Mouse (Mus musculus) heart, embryonic 13.5 days (tissue): Measurements from ENCODE around the gene D17Wsu92e. TPM values are rescaled to one million over a fixed set of nuclear protein-coding genes. Genes with fewer than 3 reads are reported as not detected.
A peak's percentile ranks its signal among the peaks of the same experiment; 100 is the strongest.

Source experiments
- ATAC-seq: fragments of 200-750 bp; cut with Nextera tagmentation; 2 replicates; pipeline ENCODE4 v1.8.0; 2017; ENCODE audit warnings: moderate TSS enrichment; ENCODE audit not compliant: insufficient number of reproducible peaks, low FRiP score, low TSS enrichment; ENCODE audit errors: extremely low read depth
- H3K27ac ChIP-seq: fragments of 300-500 bp; sonication (generic); replicated peaks from 2 replicates; pipeline ENCODE4 v1.5.1; 2015; ENCODE audit warnings: moderate library complexity, mild to moderate bottlenecking, inconsistent platforms
- H3K27me3 ChIP-seq: fragments of 300-500 bp; sonication (generic); replicated peaks from 2 replicates; pipeline ENCODE4 v1.6.1; 2015; ENCODE audit warnings: mild to moderate bottlenecking, inconsistent platforms
- H3K36me3 ChIP-seq: fragments of 300-500 bp; sonication (generic); 2 replicates; pipeline ENCODE4 v1.6.1; 2015; ENCODE audit warnings: mild to moderate bottlenecking, inconsistent platforms
- H3K4me1 ChIP-seq: fragments of 300-500 bp; sonication (generic); 2 replicates; pipeline ENCODE4 v1.6.1; 2015; ENCODE audit warnings: inconsistent platforms
- H3K4me2 ChIP-seq: fragments of 300-500 bp; sonication (generic); 2 replicates; pipeline ENCODE4 v1.6.1; 2015; ENCODE audit warnings: inconsistent platforms, mild to moderate bottlenecking, moderate library complexity
- H3K4me3 ChIP-seq: fragments of 300-500 bp; sonication (generic); 2 replicates; pipeline ENCODE4 v1.5.1; 2015; ENCODE audit warnings: moderate library complexity, mild to moderate bottlenecking, inconsistent platforms
- H3K9ac ChIP-seq: fragments of 300-500 bp; sonication (generic); 2 replicates; pipeline ENCODE4 v1.6.1; 2015; ENCODE audit warnings: inconsistent platforms, mild to moderate bottlenecking, moderate library complexity
- H3K9me3 ChIP-seq: fragments of 300-500 bp; sonication (generic); 2 replicates; pipeline ENCODE4 v1.6.1; 2016; ENCODE audit warnings: inconsistent platforms
- WGBS: fragments of 180-500 bp; shearing (Covaris S2); methylation state at CpG from one replicate; pipeline ENCODE4 v1.1.7; 2015; ENCODE audit warnings: mixed read lengths; 5-methylcytosine and 5-hydroxymethylcytosine counted together
- polyA plus RNA-seq: library from polyadenylated mRNA; unstranded; fragments of >200 nt; fragmentation: Nextera tagmentation; extraction: Ambion mirVana; gene quantifications from 2 replicates; pipeline ENCODE4 v1.2.1, GENCODE M21; 2015

D17Wsu92e gene
- polyA plus RNA-seq, 1 experiment from 2014 or later: 13.1 TPM

DNA sequence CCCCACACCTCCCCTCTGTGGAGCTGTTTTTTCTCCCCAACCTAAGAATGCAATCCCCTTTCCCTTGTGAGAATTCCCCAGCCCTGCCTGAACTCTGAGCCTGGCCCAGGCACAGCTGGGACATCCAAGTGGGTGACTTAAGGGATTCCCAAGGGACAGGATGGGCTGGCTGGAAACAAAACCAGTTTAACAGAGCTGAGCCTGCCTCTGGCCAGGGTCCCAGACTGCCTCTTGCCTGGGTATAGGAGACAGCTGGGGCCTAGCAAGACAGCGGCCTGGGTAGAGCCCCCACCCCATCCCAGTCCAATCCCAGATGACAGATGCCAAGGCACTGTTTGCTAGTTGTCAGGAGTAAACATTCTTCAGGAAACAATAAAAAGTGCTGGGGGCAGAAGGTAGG is 107.6 kb downstream of the D17Wsu92e start:
- WGBS: 75% methylated on average over 1 of the region's 1 CpGs
- Histone ChIP-seq H3K9me3 (no peaks in the 10 kb centered on the region), H3K4me1 (peaks cover 18% of the 10 kb centered on the region), H3K27me3 (peaks cover 63% of the 10 kb centered on the region), H3K4me3 (no peak overlapping the region), H3K9ac (no peak overlapping the region), H3K36me3 (no peaks in the 10 kb centered on the region), H3K4me2 (no peak overlapping the region), H3K27ac (no peak overlapping the region)
- ATAC-seq: no peak

DNA sequence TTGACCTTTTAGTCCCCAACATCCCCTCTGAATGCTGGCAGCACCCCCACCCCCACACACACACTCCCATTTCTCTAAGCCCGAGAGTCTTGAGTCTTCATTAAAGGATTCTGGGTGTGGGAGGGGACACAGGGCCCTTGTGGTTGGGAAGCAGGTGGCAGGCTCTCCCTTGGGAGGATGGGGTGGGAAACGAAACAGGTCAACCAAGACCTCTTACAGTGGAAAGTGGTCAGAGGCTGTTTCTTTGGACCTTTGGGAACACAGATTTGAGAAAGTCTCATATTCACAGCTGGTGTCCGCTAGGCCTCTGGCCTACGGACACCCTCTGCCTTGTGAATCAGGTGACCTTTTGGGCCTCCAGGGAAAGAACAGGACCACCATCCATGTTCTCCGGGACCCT is 110.8 kb downstream of the D17Wsu92e start:
- ATAC-seq: no peak
- Histone ChIP-seq H3K9ac (no peak overlapping the region), H3K36me3 (no peaks in the 10 kb centered on the region), H3K4me3 (no peak overlapping the region), H3K27ac (no peak overlapping the region), H3K9me3 (0 out of 2 replicates have a peak, but pooled peaks cover 6% of the 10 kb centered on the region), H3K4me1 (peaks cover 14% of the 10 kb centered on the region), H3K4me2 (no peak overlapping the region), H3K27me3 (peaks cover 73% of the 10 kb centered on the region)
- 73% methylated on average over 5 of the region's 5 CpGs for WGBS

DNA sequence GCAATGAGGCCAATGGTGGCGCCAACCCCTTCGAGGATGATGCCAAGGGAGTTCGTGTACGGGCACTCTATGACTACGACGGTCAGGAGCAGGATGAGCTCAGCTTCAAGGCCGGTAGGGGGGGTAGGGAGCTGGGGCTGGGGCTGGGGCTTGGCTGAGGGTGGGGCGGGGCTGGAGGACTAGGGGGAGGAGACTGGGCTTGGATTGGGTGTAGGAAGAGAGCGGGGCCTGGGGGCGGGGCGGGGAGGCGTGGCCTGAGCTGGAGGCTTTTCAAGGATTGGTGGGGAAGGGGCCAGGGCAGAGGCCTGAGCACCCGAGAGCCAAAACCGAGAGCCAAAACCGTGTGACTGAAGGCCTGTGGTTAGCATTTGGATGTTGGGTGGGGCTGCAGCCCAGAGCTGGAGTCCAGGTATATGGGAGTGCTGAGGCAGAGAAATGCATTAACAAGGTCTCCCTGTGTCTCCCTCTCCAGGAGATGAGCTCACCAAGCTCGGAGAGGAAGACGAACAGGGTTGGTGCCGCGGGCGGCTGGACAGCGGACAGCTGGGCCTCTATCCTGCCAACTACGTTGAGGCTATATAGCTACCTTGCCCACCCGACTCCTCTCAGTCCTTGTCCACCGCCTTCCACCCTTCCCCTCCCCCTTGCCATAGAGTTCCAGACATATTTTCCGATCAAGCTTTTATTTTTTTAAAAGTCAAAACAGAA is 112.3 kb downstream of the D17Wsu92e start:
- 0 out of 2 replicates have a peak, but pooled peaks cover 6% of the 10 kb centered on the region for H3K9me3 ChIP-seq
- H3K36me3 ChIP-seq: no peaks in the 10 kb centered on the region
- peak; percentile 52; the same call in 1 of the 2 replicates for ATAC-seq
- H3K4me3 ChIP-seq: peak overlapping the region; percentile 42
- peaks cover 69% of the 10 kb centered on the region for H3K27me3 ChIP-seq
- peaks cover 14% of the 10 kb centered on the region for H3K4me1 ChIP-seq
- no peak overlapping the region for H3K27ac ChIP-seq
- H3K4me2 ChIP-seq: peak overlapping the region; percentile 64
- WGBS: 2% methylated on average over 24 of the region's 25 CpGs
- peak overlapping the region; percentile 61; the same call in 1 of the 2 replicates for H3K9ac ChIP-seq

DNA sequence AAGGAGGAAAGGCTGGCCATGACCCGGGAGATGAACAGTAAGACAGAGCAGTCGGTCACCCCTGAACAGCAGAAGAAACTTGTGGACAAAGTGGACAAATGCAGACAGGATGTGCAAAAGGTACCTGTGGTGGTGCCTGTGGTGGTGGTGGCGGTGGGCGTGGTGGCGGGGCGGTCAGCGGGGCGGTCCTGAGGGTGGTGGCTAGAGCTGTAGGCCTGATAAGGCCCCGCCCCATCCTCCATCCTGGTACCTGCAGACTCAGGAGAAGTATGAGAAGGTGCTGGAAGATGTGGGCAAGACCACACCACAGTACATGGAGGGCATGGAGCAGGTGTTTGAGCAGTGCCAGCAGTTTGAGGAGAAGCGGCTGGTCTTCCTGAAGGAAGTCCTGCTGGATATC is 114.8 kb downstream of the D17Wsu92e start:
- no peak for ATAC-seq
- H3K27ac ChIP-seq: no peak overlapping the region
- H3K9me3 ChIP-seq: 0 out of 2 replicates have a peak, but pooled peaks cover 6% of the 10 kb centered on the region
- peaks cover 55% of the 10 kb centered on the region for H3K27me3 ChIP-seq
- H3K4me2 ChIP-seq: no peak overlapping the region
- 33% methylated on average over 10 of the region's 10 CpGs for WGBS
- peaks cover 18% of the 10 kb centered on the region for H3K4me1 ChIP-seq
- H3K36me3 ChIP-seq: no peaks in the 10 kb centered on the region
- no peak overlapping the region for H3K4me3 ChIP-seq
- H3K9ac ChIP-seq: no peak overlapping the region

DNA sequence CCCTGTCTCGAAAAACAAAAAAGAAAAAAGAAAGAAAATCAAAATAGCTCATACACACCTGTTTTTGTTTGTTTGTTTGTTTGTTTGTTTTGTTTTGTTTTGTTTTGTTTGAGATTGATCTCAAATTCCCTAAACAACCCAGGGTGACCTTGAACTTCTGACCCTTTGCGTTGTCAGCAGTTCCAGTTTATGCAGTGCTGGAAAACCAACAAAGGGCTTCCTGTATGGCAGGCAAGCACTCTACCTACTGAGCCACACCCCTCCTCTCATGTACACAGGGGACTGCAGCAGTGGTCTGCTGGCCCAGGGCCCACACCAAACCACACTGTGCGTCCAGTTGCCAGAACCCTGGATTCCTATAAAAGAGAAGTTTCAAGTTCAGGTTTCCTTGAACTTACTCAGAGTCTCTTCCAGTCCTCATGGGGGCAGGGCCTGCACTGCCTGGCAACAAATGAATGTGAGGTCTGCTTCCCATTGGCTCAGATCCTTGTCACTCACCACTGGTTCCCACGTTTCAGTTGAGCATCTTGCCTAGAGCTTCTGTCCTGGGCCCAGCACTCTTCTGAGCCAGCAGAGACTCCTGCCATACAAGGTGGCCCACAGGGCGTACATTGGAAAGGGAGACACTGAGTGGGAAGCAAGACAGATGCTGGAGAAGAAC is 116.4 kb downstream of the D17Wsu92e start:
- no peak overlapping the region for H3K9ac ChIP-seq
- no peak for ATAC-seq
- peaks cover 39% of the 10 kb centered on the region for H3K27me3 ChIP-seq
- no peak overlapping the region for H3K27ac ChIP-seq
- H3K4me3 ChIP-seq: no peak overlapping the region
- WGBS: 63% methylated on average over 5 of the region's 5 CpGs
- peaks cover 18% of the 10 kb centered on the region for H3K4me1 ChIP-seq
- H3K36me3 ChIP-seq: no peaks in the 10 kb centered on the region
- no peak overlapping the region for H3K4me2 ChIP-seq
- peaks cover 13% of the 10 kb centered on the region; the same call in 1 of the 2 replicates for H3K9me3 ChIP-seq

DNA sequence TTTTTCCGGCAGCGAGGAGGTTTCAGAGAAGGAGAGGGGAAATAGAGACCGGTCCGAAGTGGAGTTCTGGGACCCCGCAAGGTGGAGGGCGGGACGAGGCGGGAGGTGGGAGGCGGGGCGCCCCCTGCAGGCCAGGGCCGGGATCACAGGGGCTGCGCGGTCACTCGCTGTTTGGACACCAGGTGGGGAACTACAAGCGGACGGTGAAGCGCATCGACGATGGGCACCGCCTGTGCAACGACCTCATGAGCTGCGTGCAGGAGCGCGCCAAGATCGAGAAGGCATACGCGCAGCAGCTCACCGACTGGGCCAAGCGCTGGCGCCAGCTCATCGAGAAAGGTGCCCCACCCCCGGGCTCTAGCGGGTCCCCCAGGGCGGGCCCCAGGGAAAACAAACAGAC is 117.9 kb downstream of the D17Wsu92e start:
- peaks cover 34% of the 10 kb centered on the region for H3K27me3 ChIP-seq
- no peak for ATAC-seq
- under 1% methylated on average over 34 of the region's 34 CpGs for WGBS
- peaks cover 5% of the 10 kb centered on the region for H3K4me1 ChIP-seq
- H3K9ac ChIP-seq: peak overlapping the region; percentile 73
- H3K36me3 ChIP-seq: no peaks in the 10 kb centered on the region
- peak overlapping the region; percentile 42 for H3K4me3 ChIP-seq
- H3K27ac ChIP-seq: no peak overlapping the region
- peak overlapping the region; percentile 72 for H3K4me2 ChIP-seq
- peaks cover 13% of the 10 kb centered on the region; the same call in 1 of the 2 replicates for H3K9me3 ChIP-seq

DNA sequence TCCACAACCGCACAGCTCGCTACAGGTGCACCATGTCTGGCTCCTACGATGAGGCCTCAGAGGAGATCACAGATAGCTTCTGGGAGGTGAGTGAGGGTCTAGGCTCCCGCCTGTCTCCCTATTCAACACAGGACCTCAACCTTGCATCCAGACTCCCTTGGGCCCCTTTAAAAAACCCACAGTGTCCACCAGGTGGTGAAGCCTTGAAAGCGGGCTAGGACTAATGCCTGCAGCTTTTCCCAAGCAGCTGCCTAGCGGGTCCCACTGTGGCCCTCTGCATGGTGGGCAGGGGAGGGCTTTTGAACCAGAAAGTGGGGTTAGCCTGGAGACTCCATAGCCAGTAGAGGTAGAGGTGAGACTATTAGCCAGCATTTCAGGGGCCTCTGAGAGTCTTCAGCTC is 118.6 kb downstream of the D17Wsu92e start:
- Histone ChIP-seq H3K27ac (no peak overlapping the region), H3K9ac (no peak overlapping the region), H3K4me1 (peaks cover 4% of the 10 kb centered on the region), H3K36me3 (no peaks in the 10 kb centered on the region), H3K4me3 (no peak overlapping the region), H3K4me2 (no peak overlapping the region), H3K9me3 (peaks cover 13% of the 10 kb centered on the region; the same call in 1 of the 2 replicates), H3K27me3 (peaks cover 27% of the 10 kb centered on the region)
- 71% methylated on average over 6 of the region's 6 CpGs for WGBS
- ATAC-seq: no peak

Other genes with a start within 250 kb of the D17Wsu92e start
- 98.8 and 108 TPM in 2 replicates for gene Nudt3, start 197.2 kb downstream of the D17Wsu92e start, polyA plus RNA-seq
- gene RPS10-NUDT3, start 185.4 kb downstream of the D17Wsu92e start, polyA plus RNA-seq: not detected in 2 replicates
- gene Rps10, start 184.0 kb downstream of the D17Wsu92e start, polyA plus RNA-seq: 600 and 606 TPM in 2 replicates
- gene Pacsin1, start 165.1 kb downstream of the D17Wsu92e start, polyA plus RNA-seq: 0.78 and 1.4 TPM in 2 replicates
- 0.15 and 0.18 TPM in 2 replicates for gene Spdef, start 91.7 kb downstream of the D17Wsu92e start, polyA plus RNA-seq
- 219 and 230 TPM in 2 replicates for gene Snrpc, start 17.5 kb upstream of the D17Wsu92e start, polyA plus RNA-seq
- 3.1 TPM in 2 replicates for gene Uhrf1bp1, start 35.8 kb upstream of the D17Wsu92e start, polyA plus RNA-seq
- gene Anks1, start 88.7 kb upstream of the D17Wsu92e start, polyA plus RNA-seq: 7.7 and 8.2 TPM in 2 replicates
- 44.1 and 46.1 TPM in 2 replicates for gene Taf11, start 89.2 kb upstream of the D17Wsu92e start, polyA plus RNA-seq